Mouse (Mus musculus) kidney, adult 2 months (tissue): Measurements from ENCODE around the gene Tshz2.

ENCODE experiments used
- CTCF ChIP-seq: fragments of 200-500 bp; conservative IDR thresholded peaks from 2 replicates; pipeline ENCODE4 v1.5.1; 2011; ENCODE audit warnings: low read depth, mild to moderate bottlenecking, control low read depth, low read length, moderate library complexity, mixed read lengths; ENCODE audit not compliant: insufficient read depth, insufficient read length
- POLR2A ChIP-seq: fragments of 200-500 bp; IDR thresholded peaks from one replicate; pipeline ENCODE4 v1.6.1; 2011; ENCODE audit warnings: low read depth, low read length, control low read depth

DNA sequence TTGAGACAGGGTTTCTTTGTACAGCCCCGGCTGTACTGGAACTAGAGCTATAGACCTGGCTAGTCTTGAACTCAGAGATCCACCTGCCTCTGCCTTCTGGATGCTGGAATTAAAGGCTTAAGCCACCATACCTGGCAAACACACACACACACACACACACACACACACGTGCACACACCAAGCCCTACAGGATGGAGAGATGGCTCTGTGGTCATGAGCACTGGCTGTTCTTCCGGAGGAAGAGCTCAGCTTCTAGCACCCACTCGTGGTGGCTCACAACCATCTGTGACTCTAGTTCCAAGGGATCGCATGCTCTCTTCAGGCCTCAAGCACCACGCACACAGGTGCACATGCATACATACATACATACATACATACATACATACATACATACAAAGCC, 471.6 kb downstream of the Tshz2 start:
- TF ChIP-seq CTCF = no peak
- no peak for TF ChIP-seq POLR2A
